Mouse (Mus musculus): ENCODE results near the gene Nox1.
A peak's percentile ranks its signal among the peaks of the same experiment; 100 is the strongest.
"Not testable (repeated sequence)": the region's sequence is repeated elsewhere in the genome, so short reads cannot be mapped to it uniquely, and the experiment has no call there.

The Nox1 gene

GRCm38 (mm10) chrX:134221856-134222255 is at the start of gene Nox1:
TSS of gene Nox1 (minus strand) at chrX:134221956.
- DNase-seq (ENCODE audit: low read depth in 2 of 2, low spot score in 2 of 2), result no peak

DNA sequence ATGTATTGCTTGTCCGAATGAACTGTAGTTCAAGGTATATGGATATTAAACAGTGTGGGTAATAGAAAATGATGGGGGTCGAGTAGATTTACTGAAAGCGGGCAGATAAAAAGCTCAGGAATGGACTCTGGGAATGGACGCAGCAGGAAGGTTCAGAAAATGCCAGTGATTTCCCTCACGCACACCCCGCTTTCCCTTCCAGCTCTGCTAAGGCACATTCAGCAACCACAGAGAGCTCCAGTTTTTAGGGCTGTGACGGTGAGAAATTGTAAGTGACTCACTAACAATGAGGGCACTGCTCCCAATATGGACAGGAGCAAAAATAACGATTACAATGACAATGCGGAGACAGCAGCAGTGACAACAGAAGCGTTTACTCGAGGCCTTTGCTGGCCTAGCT is 40.4 kb upstream of the Nox1 start:
- no peak for DNase-seq (ENCODE audit: low read depth in 2 of 2, low spot score in 2 of 2)

GRCm38 (mm10) chrX:134261191-134261590 is 39.4 kb upstream of the Nox1 start:
- no peak for DNase-seq (ENCODE audit: low read depth in 2 of 2, low spot score in 2 of 2)

- DNase-seq (ENCODE audit: low read depth in 2 of 2, low spot score in 2 of 2), result no peak
Measured at GRCm38 (mm10) chrX:134248202-134248601, 26.4 kb upstream of the Nox1 start.

GRCm38 (mm10) chrX:134245946-134246345 is 24.2 kb upstream of the Nox1 start:
- no peak for DNase-seq (ENCODE audit: low read depth in 2 of 2, low spot score in 2 of 2)

DNA sequence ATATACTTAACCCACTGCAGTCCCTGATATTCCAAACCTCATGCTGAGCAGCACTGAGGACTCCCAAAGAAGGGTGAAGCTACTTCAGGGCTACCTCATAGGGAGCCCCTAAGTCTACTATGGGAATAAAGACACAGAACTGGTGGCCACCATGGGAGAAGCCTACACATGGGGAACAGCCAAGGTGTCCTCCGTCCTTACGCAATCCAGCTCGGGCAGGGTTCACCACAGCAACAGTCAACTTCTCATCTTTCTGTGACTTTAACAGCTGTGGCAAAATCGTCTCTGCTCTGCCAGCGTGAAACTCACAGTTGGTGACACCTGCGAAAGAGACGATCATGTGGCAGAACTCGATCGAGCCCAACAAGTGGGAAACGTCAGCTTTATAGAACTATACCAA is 16.5 kb upstream of the Nox1 start:
- no peak for DNase-seq (ENCODE audit: low read depth in 2 of 2, low spot score in 2 of 2)

GRCm38 (mm10) chrX:134233048-134233447 is 11.3 kb upstream of the Nox1 start:
- no peak for DNase-seq (ENCODE audit: low read depth in 2 of 2, low spot score in 2 of 2)

DNA sequence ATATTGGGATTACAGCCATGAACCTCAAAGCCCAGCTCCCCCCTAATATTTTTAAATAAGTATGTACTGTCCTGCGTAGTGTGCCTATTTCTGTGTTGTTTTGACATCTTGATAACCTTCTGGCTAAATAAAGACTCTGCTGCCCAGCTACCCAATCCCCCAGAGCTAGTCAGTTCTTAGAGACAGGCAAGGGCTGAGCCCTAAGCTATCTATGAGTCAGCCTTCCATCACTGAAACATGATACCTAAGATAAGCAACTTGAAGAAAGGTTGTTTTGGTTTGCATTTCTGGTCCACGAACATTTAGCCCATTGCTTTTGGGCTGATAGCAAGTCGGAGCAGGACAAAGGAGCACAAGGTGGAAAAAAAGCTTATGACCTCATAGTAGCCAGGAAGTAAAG is 1.1 kb downstream of the Nox1 start:
- no peak for DNase-seq (ENCODE audit: low read depth in 2 of 2, low spot score in 2 of 2)

- DNase-seq (ENCODE audit: low read depth in 2 of 2, low spot score in 2 of 2), result no peak
Measured at GRCm38 (mm10) chrX:134218161-134218560, 3.6 kb downstream of the Nox1 start.

DNA sequence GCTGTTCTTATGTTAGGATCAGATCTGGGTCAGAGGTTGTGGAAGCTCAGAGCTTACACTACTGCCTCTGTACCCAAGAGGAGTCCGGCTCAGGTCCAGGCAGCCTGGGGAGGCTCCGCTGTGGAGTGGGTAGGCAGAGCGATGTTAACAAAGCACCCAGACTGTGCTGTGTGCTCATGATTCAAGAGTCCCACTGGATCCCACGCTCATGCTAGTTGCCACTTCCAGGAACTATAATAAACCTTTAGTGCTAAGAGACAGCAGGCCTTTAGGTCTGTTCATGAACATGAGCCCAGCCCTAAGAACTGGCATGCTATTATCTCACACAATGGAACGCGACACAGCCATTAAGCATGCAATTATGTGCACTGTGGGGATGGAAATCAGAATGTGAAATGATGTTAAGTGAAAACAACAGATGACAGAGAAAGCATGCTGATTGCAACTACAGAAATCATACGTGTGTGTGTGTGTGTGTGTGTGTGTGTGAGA is 10.6 kb downstream of the Nox1 start:
- DNase-seq (ENCODE audit: low read depth in 2 of 2, low spot score in 2 of 2), result no peak

DNA sequence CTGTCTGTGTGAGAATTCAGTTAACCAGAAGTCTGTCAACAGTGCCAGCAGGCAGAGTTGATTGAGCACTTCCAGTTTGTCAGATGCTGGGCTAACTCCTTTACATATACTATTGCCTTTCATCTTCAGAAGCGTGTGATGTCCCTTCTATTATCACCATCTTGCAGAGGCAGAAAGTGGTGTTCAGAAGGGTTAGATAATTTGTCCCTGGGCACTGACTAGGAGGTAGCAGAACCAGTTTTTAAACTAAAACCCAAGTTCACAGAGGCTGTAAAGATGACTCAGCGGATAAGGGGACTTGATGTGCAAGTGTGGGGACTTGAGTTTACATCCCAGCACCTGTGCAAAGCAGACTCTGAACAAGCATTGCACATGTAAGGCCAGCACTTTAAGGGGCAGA is 13.3 kb downstream of the Nox1 start:
- no peak for DNase-seq (ENCODE audit: low read depth in 2 of 2, low spot score in 2 of 2)

- not testable (repeated sequence) for DNase-seq (ENCODE audit: low read depth in 2 of 2, low spot score in 2 of 2)
Measured at GRCm38 (mm10) chrX:134187201-134187600, 34.6 kb downstream of the Nox1 start, which contains the start of gene Arl13a. TSS of gene Arl13a (plus strand) at chrX:134187501.

- no peak for DNase-seq (ENCODE audit: low read depth in 2 of 2, low spot score in 2 of 2)
Measured at GRCm38 (mm10) chrX:134174699-134175098, 47.1 kb downstream of the Nox1 start.

DNA sequence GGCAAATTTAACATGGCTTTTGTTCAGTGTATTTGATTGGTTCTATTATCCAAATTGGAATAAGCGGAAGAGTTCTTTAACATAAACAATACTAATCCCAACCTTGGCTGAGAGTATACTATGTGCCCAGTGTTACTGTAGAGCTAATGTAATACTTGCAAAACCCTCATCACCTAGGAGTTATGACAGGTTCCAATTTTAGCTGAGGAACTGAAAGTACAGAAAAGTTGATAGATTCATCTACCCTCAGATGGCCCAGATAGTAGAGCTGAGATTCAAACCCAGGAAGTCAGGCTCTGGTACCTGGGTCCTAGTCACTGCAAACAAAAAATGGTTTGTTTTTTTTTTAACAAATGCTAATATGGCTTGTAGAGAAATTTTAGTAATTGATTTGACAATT is 51.2 kb downstream of the Nox1 start:
- no peak for DNase-seq (ENCODE audit: low read depth in 2 of 2, low spot score in 2 of 2)

DNA sequence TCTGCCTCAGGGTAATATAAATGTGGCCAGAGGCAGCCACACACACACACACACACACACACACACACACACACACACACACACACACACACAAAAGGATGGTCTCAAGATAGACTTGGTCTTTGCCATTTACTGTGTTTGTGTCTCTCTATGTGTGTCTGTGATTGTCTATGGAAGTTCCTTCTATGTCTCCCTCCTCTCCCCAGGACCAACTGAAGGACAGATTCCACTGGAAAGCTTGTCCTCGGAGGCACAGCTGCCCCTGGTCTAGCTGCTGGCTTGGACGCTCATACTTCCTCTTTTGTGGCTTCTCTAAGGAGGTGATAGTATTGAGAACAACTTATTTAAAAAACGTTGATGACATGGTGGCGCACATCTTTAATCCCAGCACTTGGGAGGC is 58.3 kb downstream of the Nox1 start:
- no peak for DNase-seq (ENCODE audit: low read depth in 2 of 2, low spot score in 2 of 2)

- DNase-seq (ENCODE audit: low read depth in 2 of 2, low spot score in 2 of 2), result no peak
Measured at GRCm38 (mm10) chrX:134162826-134163225, 58.9 kb downstream of the Nox1 start.

DNA sequence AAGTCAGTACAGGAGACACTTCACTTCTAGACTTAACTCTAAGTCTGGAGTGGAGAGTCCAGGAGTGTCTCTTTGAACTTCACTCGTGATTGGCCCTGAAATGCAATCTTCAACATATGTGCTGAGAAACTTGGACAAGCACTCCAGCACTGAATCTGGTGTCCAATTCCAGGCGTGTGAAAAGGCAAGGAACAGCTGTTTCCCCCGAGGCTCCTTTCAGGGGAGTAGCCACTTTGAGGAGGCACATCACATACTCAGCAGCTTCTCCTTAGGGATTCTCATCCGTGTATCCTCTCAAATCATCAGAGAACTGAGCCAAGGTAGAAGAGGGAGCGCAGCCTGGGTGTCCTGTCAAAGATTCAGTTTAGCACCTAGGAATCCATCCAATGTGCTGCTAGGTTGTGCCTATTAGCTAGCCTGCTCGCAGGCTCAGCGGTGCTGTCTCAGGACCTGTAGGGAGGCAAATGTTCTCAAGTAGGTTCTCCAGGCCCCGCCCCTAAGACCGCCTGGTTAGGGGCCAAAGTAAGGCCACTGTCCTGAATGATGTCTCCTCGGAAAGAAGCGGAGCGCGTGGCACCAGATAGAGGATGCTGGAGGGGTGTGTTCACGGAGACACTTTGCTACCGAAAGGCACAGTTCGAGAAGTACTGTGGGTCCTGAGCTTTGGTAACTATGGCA is 59.6 kb downstream of the Nox1 start, which contains the start of gene Xkrx:
Gene Xkrx, minus strand, starts transcription at position 34 of the 678 bp plus-strand sequence.
- DNase-seq (ENCODE audit: low read depth in 2 of 2, low spot score in 2 of 2), result peak in 1 of 2 experiments; percentile 1

DNA sequence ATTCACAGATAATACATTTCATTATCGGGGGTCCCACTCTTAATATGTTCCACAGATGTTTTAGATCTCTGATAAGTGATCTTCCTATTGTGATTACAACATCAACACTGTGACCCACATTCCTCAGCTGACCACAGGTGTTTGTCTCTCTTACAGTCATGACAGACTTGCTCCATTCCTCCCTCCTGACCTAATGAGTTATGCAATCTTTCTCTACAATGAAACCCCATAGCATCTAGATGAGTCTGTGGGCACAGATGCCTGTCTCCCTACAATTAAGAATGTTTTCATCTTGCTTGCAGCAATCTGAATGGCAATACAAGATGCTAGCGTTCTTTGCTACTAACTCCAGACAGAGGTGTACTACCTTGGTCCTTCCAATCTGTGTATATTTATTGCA is 61.3 kb downstream of the Nox1 start:
- no peak for DNase-seq (ENCODE audit: low read depth in 2 of 2, low spot score in 2 of 2)

DNA sequence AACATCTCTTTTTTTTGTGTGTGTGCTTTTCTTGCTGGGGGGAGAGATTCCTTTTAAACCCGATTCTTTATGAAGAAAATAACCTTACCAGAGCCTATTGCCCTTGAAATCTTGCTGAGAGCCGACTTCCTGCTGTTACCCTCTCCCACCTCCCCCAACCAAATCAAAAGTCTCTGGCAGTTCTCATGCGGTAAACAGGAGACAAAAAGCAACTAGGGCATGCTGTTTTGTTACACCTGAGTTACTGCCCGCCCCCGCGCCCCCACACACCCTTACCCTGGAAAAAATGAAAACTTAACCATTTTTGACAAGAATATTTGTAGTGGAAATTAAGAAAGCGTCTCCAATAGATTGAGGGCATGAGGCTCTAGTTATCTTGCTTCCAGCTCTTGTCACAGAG is 63.6 kb downstream of the Nox1 start:
- DNase-seq (ENCODE audit: low read depth in 2 of 2, low spot score in 2 of 2), result peak; percentile 14 to 15

- DNase-seq (ENCODE audit: low read depth in 2 of 2, low spot score in 2 of 2), result no peak
Measured at GRCm38 (mm10) chrX:134141986-134142385, 79.8 kb downstream of the Nox1 start.

- DNase-seq (ENCODE audit: low read depth in 2 of 2, low spot score in 2 of 2), result no peak
Measured at GRCm38 (mm10) chrX:134141551-134141950, 80.2 kb downstream of the Nox1 start.

- DNase-seq (ENCODE audit: low read depth in 2 of 2, low spot score in 2 of 2), result no peak
Measured at GRCm38 (mm10) chrX:134140024-134140423, 81.7 kb downstream of the Nox1 start.

DNA sequence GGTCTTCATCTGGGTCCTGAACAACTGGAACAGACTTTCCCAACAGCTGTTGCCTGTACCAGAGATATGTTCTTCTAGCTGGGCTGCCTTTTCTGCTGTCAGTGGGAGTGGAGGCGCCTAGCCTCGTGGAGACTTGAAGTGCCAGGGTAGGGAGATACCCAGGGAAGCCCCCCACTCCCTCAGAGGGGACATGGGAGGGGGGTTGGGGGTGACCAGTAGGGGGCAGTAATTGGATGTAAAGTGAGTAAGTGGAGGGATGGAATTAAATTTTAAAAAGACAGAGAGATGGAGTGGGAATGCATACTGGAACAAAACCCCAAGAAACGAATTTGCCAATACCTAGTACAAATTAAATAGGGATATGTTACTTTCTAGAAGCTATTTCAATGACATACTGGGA is 87.9 kb downstream of the Nox1 start:
- DNase-seq (ENCODE audit: low read depth in 2 of 2, low spot score in 2 of 2), result peak; percentile 2 to 14
